Comparison of ENCODE assay signal across 20 mouse cellular contexts in the genomic region with DNA sequence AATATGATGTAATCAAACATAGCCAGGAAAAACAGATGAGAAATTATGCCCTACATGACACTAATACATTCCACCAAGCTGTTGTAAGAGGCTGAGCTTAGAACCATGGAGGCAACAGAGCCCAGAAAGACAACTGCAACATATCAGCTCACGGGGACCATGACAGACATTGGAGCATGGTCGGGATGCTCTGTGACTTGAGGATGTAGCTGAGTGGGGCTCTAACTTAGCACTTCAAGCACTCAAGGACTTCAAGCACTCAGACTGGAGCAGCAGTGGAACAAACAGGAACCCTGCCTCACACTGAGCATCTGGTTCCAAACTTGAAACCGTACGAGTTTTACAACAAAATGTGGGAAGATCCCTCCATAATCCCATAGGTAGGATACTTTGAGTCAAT. TPM values are rescaled to one million over a fixed set of nuclear protein-coding genes. Genes with fewer than 3 reads are reported as not detected.
A peak's percentile ranks its signal among the peaks of the same experiment; 100 is the strongest.
DNase-seq lines count a peak whose midpoint lies in the region; ATAC-seq and TF ChIP-seq lines count a peak whose summit lies in the region.
"Had no signal": no experiment of that assay in that cellular context is flagged by ENCODE, and none has a peak within 500 bp of the region (broad histone marks: within the 10 kb centered on the region; RNA-seq: fewer than 3 reads in every experiment).

No protein-coding gene starts in this region.

- intact Hi-C loops in heart, adult 2 months (cut with DNase I), result loop anchor here (2.0 kb wide), 1 partner anchor 13 kb away; no protein-coding TSS in a partner anchor

- H3K36me3 ChIP-seq in heart, embryonic 11.5 days (ENCODE audit: control insufficient read depth, insufficient read depth, low read length), result no peaks in the 10 kb centered on the region
- H3K36me3 ChIP-seq in heart, adult 2 months (ENCODE audit: control insufficient read depth, insufficient read depth, low read length), result 0 out of 2 replicates have a peak, but pooled peaks cover 2% of the 10 kb centered on the region
- H3K36me3 ChIP-seq in liver, embryonic 14.5 days (replicated peaks; ENCODE audit: control insufficient read depth, insufficient read depth, low read depth), result no peaks in the 10 kb centered on the region
- no peaks in the 10 kb centered on the region for H3K36me3 ChIP-seq in midbrain, embryonic 15.5 days (replicated peaks)
- H3K36me3 ChIP-seq: embryonic facial prominence, embryonic 15.5 days; forebrain, embryonic 10.5 days; heart, embryonic 15.5 days; hindbrain, embryonic 10.5 days; hindbrain, embryonic 15.5 days had no signal

- no peaks in the 10 kb centered on the region for H3K79me2 ChIP-seq in heart, adult 2 months (replicated peaks; ENCODE audit: control insufficient read depth, insufficient read depth, low read length)

- TF ChIP-seq EP300 in heart, adult 2 months (IDR thresholded peaks at IDR 0.05; ENCODE audit: insufficient read depth, low read depth, low read length), result no peak
- TF ChIP-seq EP300 in liver, embryonic 14.5 days (IDR thresholded peaks at IDR 0.05; ENCODE audit: low read depth), result no peak

- no peak for TF ChIP-seq CTCF in heart, adult 2 months (IDR thresholded peaks at IDR 0.05)
- no peak for TF ChIP-seq CTCF in liver, embryonic 14.5 days (IDR thresholded peaks at IDR 0.05; ENCODE audit: low read depth)

- no peak for DNase-seq in heart, adult 2 months
- peak; percentile 1 for DNase-seq in urinary bladder, adult 2 months (ENCODE audit: low spot score)
- no peak for DNase-seq in urinary bladder, postnatal 4 days (ENCODE audit: low spot score in 2 of 2)
- no peak for DNase-seq in liver, embryonic 14.5 days (ENCODE audit: low read depth in 3 of 3, low spot score in 3 of 3)
- DNase-seq in gastrocnemius, postnatal 10 days, result no peak
- DNase-seq: adrenal gland, adult 2 months; cerebellum, adult 11 months; cerebellum, adult 8-10 months; cerebellum, postnatal 14 days; embryo, embryonic 11 days; heart, postnatal 14 days had no signal

- H3K4me1 ChIP-seq in heart, embryonic 11.5 days (ENCODE audit: control insufficient read depth, insufficient read depth, low read length), result peaks cover 33% of the 10 kb centered on the region
- peaks cover 28% of the 10 kb centered on the region for H3K4me1 ChIP-seq in heart, adult 2 months (ENCODE audit: control insufficient read depth, insufficient read depth, low read length)
- peaks cover 63 to 64% of the 10 kb centered on the region in 2 experiments for H3K4me1 ChIP-seq in liver, embryonic 14.5 days (replicated peaks; ENCODE audit: control insufficient read depth in 2 of 2, insufficient read depth in 2 of 2, low read length in 1 of 2)
- no peaks in the 10 kb centered on the region for H3K4me1 ChIP-seq in midbrain, embryonic 15.5 days
- H3K4me1 ChIP-seq: hindbrain, embryonic 10.5 days; hindbrain, embryonic 15.5 days had no signal

- peak overlapping the region; percentile 54; the same call in 1 of the 2 replicates for H3K27ac ChIP-seq in heart, embryonic 11.5 days (ENCODE audit: low read depth, low read length)
- no peak overlapping the region for H3K27ac ChIP-seq in heart, adult 2 months
- H3K27ac ChIP-seq in liver, embryonic 14.5 days, result peak overlapping the region; percentile 97
- no peak overlapping the region for H3K27ac ChIP-seq in midbrain, embryonic 15.5 days
- H3K27ac ChIP-seq: embryonic facial prominence, embryonic 15.5 days; heart, embryonic 15.5 days; hindbrain, embryonic 15.5 days had no signal

- H3K27me3 ChIP-seq in heart, embryonic 11.5 days (ENCODE audit: control insufficient read depth, insufficient read depth, low read length), result no peaks in the 10 kb centered on the region
- H3K27me3 ChIP-seq in heart, adult 2 months (ENCODE audit: control insufficient read depth, insufficient read depth, low read length), result no peaks in the 10 kb centered on the region
- no peaks in the 10 kb centered on the region for H3K27me3 ChIP-seq in liver, embryonic 14.5 days (ENCODE audit: control insufficient read depth, insufficient read depth, low read length)
- no peaks in the 10 kb centered on the region for H3K27me3 ChIP-seq in midbrain, embryonic 15.5 days (replicated peaks)
- H3K27me3 ChIP-seq: embryonic facial prominence, embryonic 15.5 days; heart, embryonic 15.5 days; hindbrain, embryonic 15.5 days had no signal

- whole genome bisulfite sequencing in heart, embryonic 11.5 days (ENCODE audit: insufficient replicate concordance), result 81% methylated on average over 4 of the region's 4 CpGs
- 92% methylated on average over 4 of the region's 4 CpGs for WGBS in heart, adult 2 months
- WGBS in liver, embryonic 14.5 days (ENCODE audit: insufficient replicate concordance), result 91% methylated on average over 4 of the region's 4 CpGs
- 92% methylated on average over 4 of the region's 4 CpGs for WGBS in midbrain, embryonic 15.5 days

- TF ChIP-seq POLR2A in heart, adult 2 months (IDR thresholded peaks at IDR 0.05; ENCODE audit: insufficient read depth, low read depth, low read length), result no peak

- H3K9ac ChIP-seq in heart, embryonic 11.5 days (ENCODE audit: low read depth, low read length), result no peak overlapping the region
- no peak overlapping the region for H3K9ac ChIP-seq in heart, adult 2 months (ENCODE audit: low read depth, low read length)
- no peak overlapping the region for H3K9ac ChIP-seq in liver, embryonic 14.5 days (replicated peaks)
- H3K9ac ChIP-seq in midbrain, embryonic 15.5 days, result no peak overlapping the region
- H3K9ac ChIP-seq: embryonic facial prominence, embryonic 15.5 days; heart, embryonic 15.5 days; hindbrain, embryonic 15.5 days had no signal

- no peak for ATAC-seq in heart, embryonic 11.5 days (replicated peaks; ENCODE audit: insufficient number of reproducible peaks, low FRiP score, low TSS enrichment)
- no peak for ATAC-seq in liver, embryonic 14.5 days (ENCODE audit: insufficient read depth)
- no peak for ATAC-seq in midbrain, embryonic 15.5 days (replicated peaks)
- ATAC-seq: forebrain, embryonic 14.5 days; inflammation-experienced regulatory T-cells, adult 6 months had no signal

- no peak overlapping the region for H3K4me3 ChIP-seq in heart, embryonic 11.5 days (ENCODE audit: low read depth, low read length)
- H3K4me3 ChIP-seq in heart, adult 2 months, result no peak overlapping the region
- no peak overlapping the region for H3K4me3 ChIP-seq in liver, embryonic 14.5 days (ENCODE audit: insufficient read depth in 1 of 2, low read depth in 2 of 2, low read length in 2 of 2)
- no peak overlapping the region for H3K4me3 ChIP-seq in midbrain, embryonic 15.5 days
- H3K4me3 ChIP-seq: embryonic facial prominence, embryonic 15.5 days; forebrain, embryonic 10.5 days; heart, embryonic 15.5 days; hindbrain, embryonic 10.5 days; hindbrain, embryonic 15.5 days had no signal

- no peaks in the 10 kb centered on the region for H3K9me3 ChIP-seq in heart, embryonic 11.5 days (replicated peaks; ENCODE audit: control insufficient read depth, low read length)
- H3K9me3 ChIP-seq in liver, embryonic 14.5 days (ENCODE audit: control insufficient read depth, low read length), result no peaks in the 10 kb centered on the region
- H3K9me3 ChIP-seq in midbrain, embryonic 15.5 days, result no peaks in the 10 kb centered on the region
- H3K9me3 ChIP-seq: embryonic facial prominence, embryonic 15.5 days; forebrain, embryonic 10.5 days; heart, embryonic 15.5 days; hindbrain, embryonic 10.5 days; hindbrain, embryonic 15.5 days had no signal

- no peak overlapping the region for H3K4me2 ChIP-seq in heart, embryonic 11.5 days
- no peak overlapping the region; the same call in 1 of the 2 replicates for H3K4me2 ChIP-seq in liver, embryonic 14.5 days (ENCODE audit: low read depth)
- H3K4me2 ChIP-seq in midbrain, embryonic 15.5 days, result no peak overlapping the region
- H3K4me2 ChIP-seq: embryonic facial prominence, embryonic 15.5 days; heart, embryonic 15.5 days; hindbrain, embryonic 15.5 days had no signal

RNA-seq across cellular contexts. Expression of a gene that starts 45.6 kb away (rescaled TPM):
- polyA plus RNA-seq in heart, embryonic 11.5 days (2014; fragmentation: Nextera tagmentation; extraction: Ambion mirVana), result 147 TPM in 2 replicates
- total RNA-seq in heart, adult 2 months (2021), result 10 to 100 TPM; 53.6 to 59.4 TPM
- polyA plus RNA-seq in heart, adult 2 months (2012; rRNA removed), result 64.4 and 84.3 TPM in 2 replicates
- 152 and 155 TPM in 2 replicates for polyA plus RNA-seq in urinary bladder, adult 2 months (2012; rRNA removed)
- polyA plus RNA-seq in liver, embryonic 14.5 days (2012; rRNA removed), result 26.0 and 27.5 TPM in 2 replicates
- polyA plus RNA-seq in liver, embryonic 14.5 days (2014; fragmentation: Nextera tagmentation; extraction: Ambion mirVana), result 31.3 and 33.4 TPM in 2 replicates
- polyA plus RNA-seq in midbrain, embryonic 15.5 days (2015; fragmentation: Nextera tagmentation; extraction: Ambion mirVana), result 100 and 109 TPM in 2 replicates
- 100 to 1,000 TPM; 115 to 117 TPM for total RNA-seq in gastrocnemius, postnatal 10 days (2021)

RNA-seq across cellular contexts. Expression of a gene that starts 46.3 kb away (rescaled TPM):
- polyA plus RNA-seq in heart, embryonic 11.5 days (2014; fragmentation: Nextera tagmentation; extraction: Ambion mirVana), result 30.0 and 33.9 TPM in 2 replicates
- 10 to 100 TPM; 61.4 to 71.3 TPM for total RNA-seq in heart, adult 2 months (2021)
- polyA plus RNA-seq in heart, adult 2 months (2012; rRNA removed), result 122 and 171 TPM in 2 replicates
- 67.4 and 75.0 TPM in 2 replicates for polyA plus RNA-seq in urinary bladder, adult 2 months (2012; rRNA removed)
- 25.0 and 26.8 TPM in 2 replicates for polyA plus RNA-seq in liver, embryonic 14.5 days (2012; rRNA removed)
- 25.9 and 29.9 TPM in 2 replicates for polyA plus RNA-seq in liver, embryonic 14.5 days (2014; fragmentation: Nextera tagmentation; extraction: Ambion mirVana)
- polyA plus RNA-seq in midbrain, embryonic 15.5 days (2015; fragmentation: Nextera tagmentation; extraction: Ambion mirVana), result 42.5 and 42.8 TPM in 2 replicates
- 10 to 100 TPM; 40.3 to 43.3 TPM for total RNA-seq in gastrocnemius, postnatal 10 days (2021)

Comparison
In these comparisons a context has a peak if more than half of its experiments do, and no peak if none do; other contexts are left out.
1. H3K27ac ChIP-seq: peak in heart, embryonic 11.5 days (single experiment) and liver, embryonic 14.5 days (single experiment); none in heart, adult 2 months (single experiment) and midbrain, embryonic 15.5 days (single experiment).